ENCODE assay signal across 16 mouse cellular contexts in genomic region chr3:51111241-51111640, GRCm38 (mm10).
"Had no signal": no experiment of that assay in that cellular context is flagged by ENCODE, and none has a peak within 500 bp of the region (broad histone marks: within the 10 kb centered on the region; RNA-seq: fewer than 3 reads in every experiment).

No protein-coding gene starts in this region.

- H3K4me3 ChIP-seq: neural tube, embryonic 13.5 days; neural tube, embryonic 15.5 days; stomach, embryonic 15.5 days had no signal

- H3K27ac ChIP-seq: neural tube, embryonic 13.5 days; neural tube, embryonic 15.5 days; stomach, embryonic 15.5 days; stomach, postnatal 0 days had no signal

- H3K4me1 ChIP-seq: stomach, embryonic 15.5 days had no signal

- H3K9me3 ChIP-seq: neural tube, embryonic 13.5 days; neural tube, embryonic 15.5 days; stomach, embryonic 15.5 days had no signal

- H3K27me3 ChIP-seq: neural tube, embryonic 13.5 days; neural tube, embryonic 15.5 days; stomach, embryonic 15.5 days had no signal

- DNase-seq: retina, postnatal 1 day; right cerebral cortex, adult 18-20 months; right cerebral cortex, postnatal 14 days; right cerebral cortex, postnatal 25 days; right cerebral cortex, postnatal 4 days; spleen, adult 18-20 months; thymus, adult 18-20 months; thymus, adult 2 months; thymus, postnatal 14 days; thymus, postnatal 25 days; thymus, postnatal 36 days; thymus, postnatal 4 days had no signal

- H3K4me2 ChIP-seq: neural tube, embryonic 13.5 days; neural tube, embryonic 15.5 days; stomach, embryonic 15.5 days had no signal

- H3K36me3 ChIP-seq: neural tube, embryonic 13.5 days; neural tube, embryonic 15.5 days; stomach, embryonic 15.5 days had no signal

- H3K9ac ChIP-seq: neural tube, embryonic 13.5 days; neural tube, embryonic 15.5 days; stomach, embryonic 15.5 days had no signal
